9 mouse cellular contexts compared by ENCODE assay signal in genomic region chr17:17829052-17829785, GRCm38 (mm10). TPM values are rescaled to one million over a fixed set of nuclear protein-coding genes. Genes with fewer than 3 reads are reported as not detected.
A peak's percentile ranks its signal among the peaks of the same experiment; 100 is the strongest.
DNase-seq lines count a peak whose midpoint lies in the region; ATAC-seq and TF ChIP-seq lines count a peak whose summit lies in the region.
"Had no signal": no experiment of that assay in that cellular context is flagged by ENCODE, and none has a peak within 500 bp of the region (broad histone marks: within the 10 kb centered on the region; RNA-seq: fewer than 3 reads in every experiment).

No protein-coding gene starts in this region.

- 3% methylated on average over 6 of the region's 6 CpGs for whole genome bisulfite sequencing in kidney, postnatal 0 days
- WGBS in forebrain, postnatal 0 days = 5% methylated on average over 6 of the region's 6 CpGs
- WGBS in liver, embryonic 13.5 days (ENCODE audit: insufficient replicate concordance) = 15% methylated on average over 6 of the region's 6 CpGs

- H3K27ac ChIP-seq in kidney, postnatal 0 days = peak overlapping the region; percentile 98
- peak overlapping the region; percentile 71 for H3K27ac ChIP-seq in brown adipose tissue, adult 24 weeks (replicated peaks; ENCODE audit: low read depth, low read length)
- H3K27ac ChIP-seq in forebrain, postnatal 0 days (ENCODE audit: low read depth, low read length) = peak overlapping the region; percentile 100
- H3K27ac ChIP-seq in liver, embryonic 13.5 days = no peak overlapping the region

- no peaks in the 10 kb centered on the region for H3K9me3 ChIP-seq in kidney, postnatal 0 days (replicated peaks; ENCODE audit: low read length)
- no peaks in the 10 kb centered on the region for H3K9me3 ChIP-seq in forebrain, postnatal 0 days (ENCODE audit: low read length)
- no peaks in the 10 kb centered on the region for H3K9me3 ChIP-seq in liver, embryonic 13.5 days (replicated peaks)
- H3K9me3 ChIP-seq: megakaryocyte, embryonic 14.5 days had no signal

- DNase-seq in kidney, postnatal 0 days (ENCODE audit: low spot score) = peak; percentile 37
- no peak for DNase-seq in kidney, adult 8-10 months
- DNase-seq in forebrain, postnatal 0 days = peak; percentile 30
- DNase-seq in liver, embryonic 13.5 days = no peak
- DNase-seq in frontal cortex, postnatal 25 days (ENCODE audit: low spot score in 2 of 2) = no peak
- DNase-seq in adipocyte (ENCODE audit: low spot score) = no peak
- no peak for DNase-seq in left cerebral cortex, adult 11 months (ENCODE audit: low spot score)

- peak overlapping the region; percentile 86 for H3K9ac ChIP-seq in kidney, postnatal 0 days (ENCODE audit: low read depth, low read length)
- H3K9ac ChIP-seq in forebrain, postnatal 0 days = peak overlapping the region; percentile 98
- H3K9ac ChIP-seq in liver, embryonic 13.5 days = no peak overlapping the region; the same call in 1 of the 2 replicates

- TF ChIP-seq CTCF in kidney, postnatal 0 days (IDR thresholded peaks at IDR 0.05; ENCODE audit: low read depth) = no peak
- no peak for TF ChIP-seq CTCF in forebrain, postnatal 0 days (IDR thresholded peaks at IDR 0.05; ENCODE audit: low read depth)

- H3K4me1 ChIP-seq in kidney, postnatal 0 days (replicated peaks; ENCODE audit: insufficient read depth, low read length) = peaks cover 31% of the 10 kb centered on the region
- 0 out of 2 replicates have a peak, but pooled peaks cover 5% of the 10 kb centered on the region for H3K4me1 ChIP-seq in brown adipose tissue, adult 24 weeks (ENCODE audit: control insufficient read depth, insufficient read depth, insufficient read length, low read length)
- peaks cover 32% of the 10 kb centered on the region for H3K4me1 ChIP-seq in forebrain, postnatal 0 days (ENCODE audit: insufficient read depth)
- peaks cover 5% of the 10 kb centered on the region; the same call in 1 of the 2 replicates for H3K4me1 ChIP-seq in liver, embryonic 13.5 days (replicated peaks)

- peak overlapping the region; percentile 82 for H3K4me3 ChIP-seq in kidney, postnatal 0 days (replicated peaks; ENCODE audit: low read depth, low read length)
- H3K4me3 ChIP-seq in brown adipose tissue, adult 24 weeks (ENCODE audit: insufficient read depth, low read depth, low read length) = peak overlapping the region; percentile 24
- peak overlapping the region; percentile 92 for H3K4me3 ChIP-seq in forebrain, postnatal 0 days (ENCODE audit: low read depth, low read length)
- peak overlapping the region; percentile 61 for H3K4me3 ChIP-seq in liver, embryonic 13.5 days (replicated peaks)

- no peaks in the 10 kb centered on the region for H3K36me3 ChIP-seq in kidney, postnatal 0 days (ENCODE audit: insufficient read depth, low read length)
- H3K36me3 ChIP-seq in forebrain, postnatal 0 days (ENCODE audit: insufficient read depth) = peaks cover 8% of the 10 kb centered on the region; the same call in 1 of the 2 replicates
- no peaks in the 10 kb centered on the region for H3K36me3 ChIP-seq in liver, embryonic 13.5 days

- no peaks in the 10 kb centered on the region for H3K27me3 ChIP-seq in kidney, postnatal 0 days (ENCODE audit: insufficient read depth, low read length)
- H3K27me3 ChIP-seq in forebrain, postnatal 0 days (ENCODE audit: insufficient read depth, low read length) = no peaks in the 10 kb centered on the region
- peaks cover 37% of the 10 kb centered on the region for H3K27me3 ChIP-seq in liver, embryonic 13.5 days

- H3K4me2 ChIP-seq in kidney, postnatal 0 days (ENCODE audit: low read length) = peak overlapping the region; percentile 94
- H3K4me2 ChIP-seq in forebrain, postnatal 0 days (ENCODE audit: low read depth) = peak overlapping the region; percentile 90
- H3K4me2 ChIP-seq in liver, embryonic 13.5 days = peak overlapping the region; percentile 62

- ATAC-seq in kidney, postnatal 0 days (replicated peaks; ENCODE audit: low FRiP score, low read depth) = no peak
- ATAC-seq in forebrain, postnatal 0 days = no peak
- no peak for ATAC-seq in liver, embryonic 13.5 days (ENCODE audit: low read depth)

RNA-seq across cellular contexts. Expression of gene Spaca6, which starts 2.3 kb away (rescaled TPM):
- polyA plus RNA-seq in kidney, postnatal 0 days (2015; fragmentation: Nextera tagmentation; extraction: Ambion mirVana) = 14.4 and 18.5 TPM in 2 replicates
- 19.4 and 20.7 TPM in 2 replicates for polyA plus RNA-seq in brown adipose tissue, adult 24 weeks (2012; ENCODE audit: insufficient read depth, insufficient read length, missing spikeins)
- total RNA-seq in forebrain, postnatal 0 days (2014; rRNA removed) = 18.5 and 20.8 TPM in 2 replicates
- polyA plus RNA-seq in forebrain, postnatal 0 days (2015; fragmentation: Nextera tagmentation; extraction: Ambion mirVana) = 5.1 and 10.7 TPM in 2 replicates
- polyA plus RNA-seq in liver, embryonic 13.5 days (2015; fragmentation: Nextera tagmentation; extraction: Ambion mirVana) = 3.1 and 3.4 TPM in 2 replicates

RNA-seq across cellular contexts. Expression of gene Has1, which starts 25.8 kb away (rescaled TPM):
- 0.28 and 0.41 TPM in 2 replicates for polyA plus RNA-seq in kidney, postnatal 0 days (2015; fragmentation: Nextera tagmentation; extraction: Ambion mirVana)
- polyA plus RNA-seq in brown adipose tissue, adult 24 weeks (2012; ENCODE audit: insufficient read depth, insufficient read length, missing spikeins) = 1.5 TPM in 1 of 2 replicates, not detected in the other
- total RNA-seq in forebrain, postnatal 0 days (2014; rRNA removed) = 0.23 and 0.90 TPM in 2 replicates
- 0.20 and 0.53 TPM in 2 replicates for polyA plus RNA-seq in forebrain, postnatal 0 days (2015; fragmentation: Nextera tagmentation; extraction: Ambion mirVana)
- 0.05 TPM in 2 replicates for polyA plus RNA-seq in liver, embryonic 13.5 days (2015; fragmentation: Nextera tagmentation; extraction: Ambion mirVana)

RNA-seq across cellular contexts. Expression of gene Fpr1, which starts 54.5 kb away (rescaled TPM):
- polyA plus RNA-seq in kidney, postnatal 0 days (2015; fragmentation: Nextera tagmentation; extraction: Ambion mirVana) = 0.39 and 0.83 TPM in 2 replicates
- polyA plus RNA-seq in brown adipose tissue, adult 24 weeks (2012; ENCODE audit: insufficient read depth, insufficient read length, missing spikeins) = 2.6 TPM in 1 of 2 replicates, not detected in the other
- total RNA-seq in forebrain, postnatal 0 days (2014; rRNA removed) = 0.69 TPM in 1 of 2 replicates, not detected in the other
- polyA plus RNA-seq in forebrain, postnatal 0 days (2015; fragmentation: Nextera tagmentation; extraction: Ambion mirVana) = 0.16 TPM in 1 of 2 replicates, not detected in the other
- 1.9 and 2.3 TPM in 2 replicates for polyA plus RNA-seq in liver, embryonic 13.5 days (2015; fragmentation: Nextera tagmentation; extraction: Ambion mirVana)

RNA-seq across cellular contexts. Expression of gene Fpr2, which starts 58.4 kb away (rescaled TPM):
- polyA plus RNA-seq in kidney, postnatal 0 days (2015; fragmentation: Nextera tagmentation; extraction: Ambion mirVana) = 0.37 and 0.80 TPM in 2 replicates
- 1.3 and 1.6 TPM in 2 replicates for polyA plus RNA-seq in brown adipose tissue, adult 24 weeks (2012; ENCODE audit: insufficient read depth, insufficient read length, missing spikeins)
- total RNA-seq in forebrain, postnatal 0 days (2014; rRNA removed) = 0.38 TPM in 1 of 2 replicates, not detected in the other
- polyA plus RNA-seq in forebrain, postnatal 0 days (2015; fragmentation: Nextera tagmentation; extraction: Ambion mirVana) = 0.28 and 0.56 TPM in 2 replicates
- 0.36 and 0.95 TPM in 2 replicates for polyA plus RNA-seq in liver, embryonic 13.5 days (2015; fragmentation: Nextera tagmentation; extraction: Ambion mirVana)

RNA-seq across cellular contexts. Expression of gene Fpr3, which starts 58.4 kb away (rescaled TPM):
- not detected in 2 replicates for polyA plus RNA-seq in kidney, postnatal 0 days (2015; fragmentation: Nextera tagmentation; extraction: Ambion mirVana)
- not detected in 2 replicates for polyA plus RNA-seq in brown adipose tissue, adult 24 weeks (2012; ENCODE audit: insufficient read depth, insufficient read length, missing spikeins)
- total RNA-seq in forebrain, postnatal 0 days (2014; rRNA removed) = not detected in 2 replicates
- not detected in 2 replicates for polyA plus RNA-seq in forebrain, postnatal 0 days (2015; fragmentation: Nextera tagmentation; extraction: Ambion mirVana)
- polyA plus RNA-seq in liver, embryonic 13.5 days (2015; fragmentation: Nextera tagmentation; extraction: Ambion mirVana) = not detected in 2 replicates

Comparison
In these comparisons a context has a peak if more than half of its experiments do, and no peak if none do; other contexts are left out.
1. DNase-seq: peak in kidney, postnatal 0 days (single experiment) and forebrain, postnatal 0 days (single experiment); none in kidney, adult 8-10 months (0 of 2), liver, embryonic 13.5 days (single experiment), frontal cortex, postnatal 25 days (0 of 2), adipocyte (single experiment) and left cerebral cortex, adult 11 months (single experiment).
2. H3K4me3 ChIP-seq: peak in every context shown above with its lines; median percentile 92 in forebrain, postnatal 0 days; 82 in kidney, postnatal 0 days; 61 in liver, embryonic 13.5 days; 24 in brown adipose tissue, adult 24 weeks.
3. Peak in every context shown above with its lines, with median percentiles within 50 percentile points of each other: H3K4me2 ChIP-seq.